Mouse (Mus musculus) forelimb bud, embryonic 11.5 days (tissue): ENCODE data around the gene Gm20671.
A peak's percentile ranks its signal among the peaks of the same experiment; 100 is the strongest.
"Not testable (repeated sequence)": the region's sequence is repeated elsewhere in the genome, so short reads cannot be mapped to it uniquely, and the experiment has no call there.

Experiments used
- DNase-seq: peaks from one replicate; pipeline ENCODE4 v3.0.0-alpha.2; 2012; ENCODE audit warnings: low read depth, low spot score

Gene Gm20671

GRCm38 (mm10) chr5:32785313-32785915, 41.5 kb downstream of the Gm20671 start, which contains the start of gene Pisd:
TSS of gene Pisd (minus strand) at chr5:32785646.
- DNase-seq, result peak; percentile 89

- DNase-seq, result no peak
Measured at GRCm38 (mm10) chr5:32784726-32785125, 42.2 kb downstream of the Gm20671 start.

- no peak for DNase-seq
Measured at GRCm38 (mm10) chr5:32781596-32781995, 45.3 kb downstream of the Gm20671 start.

- DNase-seq, result no peak
Measured at GRCm38 (mm10) chr5:32778168-32778567, 48.7 kb downstream of the Gm20671 start.

- DNase-seq, result no peak
Measured at GRCm38 (mm10) chr5:32772361-32772760, 54.5 kb downstream of the Gm20671 start.

GRCm38 (mm10) chr5:32767636-32768373, 59.1 kb downstream of the Gm20671 start:
- no peak for DNase-seq

GRCm38 (mm10) chr5:32767004-32767403, 59.9 kb downstream of the Gm20671 start:
- no peak for DNase-seq

GRCm38 (mm10) chr5:32761566-32762140, 65.3 kb downstream of the Gm20671 start:
- DNase-seq, result no peak

- DNase-seq, result no peak
Measured at GRCm38 (mm10) chr5:32760787-32761186, 66.1 kb downstream of the Gm20671 start.

- not testable (repeated sequence) for DNase-seq
Measured at GRCm38 (mm10) chr5:32760352-32760751, 66.6 kb downstream of the Gm20671 start.

- no peak for DNase-seq
Measured at GRCm38 (mm10) chr5:32759662-32760061, 67.2 kb downstream of the Gm20671 start.

- no peak for DNase-seq
Measured at GRCm38 (mm10) chr5:32756141-32756540, 70.8 kb downstream of the Gm20671 start.

- DNase-seq, result no peak
Measured at GRCm38 (mm10) chr5:32751736-32752135, 75.2 kb downstream of the Gm20671 start.

- no peak for DNase-seq
Measured at GRCm38 (mm10) chr5:32748936-32749335, 78.0 kb downstream of the Gm20671 start.

GRCm38 (mm10) chr5:32747650-32748375, 79.1 kb downstream of the Gm20671 start:
- peak; percentile 57 for DNase-seq

GRCm38 (mm10) chr5:32745705-32746655, 80.9 kb downstream of the Gm20671 start:
- DNase-seq, result peak; percentile 37

- DNase-seq, result no peak
Measured at GRCm38 (mm10) chr5:32742149-32742548, 84.8 kb downstream of the Gm20671 start.

GRCm38 (mm10) chr5:32741377-32741776, 85.5 kb downstream of the Gm20671 start:
- not testable (repeated sequence) for DNase-seq

- not testable (repeated sequence) for DNase-seq
Measured at GRCm38 (mm10) chr5:32740850-32741249, 86.1 kb downstream of the Gm20671 start.

GRCm38 (mm10) chr5:32740138-32740537, 86.8 kb downstream of the Gm20671 start:
- no peak for DNase-seq

- DNase-seq, result not testable (repeated sequence)
Measured at GRCm38 (mm10) chr5:32736770-32737169, 90.1 kb downstream of the Gm20671 start.
